Mouse (Mus musculus): Measurements from ENCODE around the gene Lgsn.

DNA sequence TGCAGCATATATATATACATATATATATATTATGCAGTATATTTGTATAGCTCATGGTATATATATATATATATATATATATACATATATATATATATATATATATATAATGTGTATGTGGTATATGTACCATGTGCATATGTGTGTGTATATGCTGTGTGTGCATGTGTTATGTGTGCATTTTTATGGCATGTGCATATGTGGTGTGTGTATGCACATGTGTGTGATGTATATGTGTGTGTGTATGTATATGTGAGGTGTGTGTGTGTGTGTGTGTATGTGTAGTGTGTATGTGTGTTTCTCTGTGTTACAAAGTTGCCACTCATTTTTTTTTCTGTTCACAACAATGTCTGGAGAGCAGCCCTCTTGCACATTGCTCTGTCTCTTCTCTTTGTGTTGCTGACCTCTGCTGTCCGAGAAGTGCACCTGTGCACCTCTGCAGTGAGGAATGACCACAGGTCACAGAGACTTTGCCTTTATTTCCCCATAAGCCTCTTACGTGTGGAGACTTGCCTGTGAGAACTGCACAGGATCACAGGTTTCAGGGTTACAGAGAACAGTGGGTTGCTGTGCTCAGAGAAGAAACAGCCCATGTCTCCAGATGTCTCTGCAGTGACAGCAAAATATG lies 23.3 kb upstream of the Lgsn start:
- TF ChIP-seq POLR2A (IDR thresholded peaks at IDR 0.05; ENCODE audit: extremely low read depth, insufficient read depth, low read length) (no peak), CTCF (IDR thresholded peaks at IDR 0.05; ENCODE audit: extremely low read depth, insufficient read depth, low read length) (no peak)

Data from cortical plate, adult 2 months (tissue).